Mouse (Mus musculus) B cell, adult 67 days (primary cell): ENCODE results near the gene 4930433I11Rik. TPM values are rescaled to one million over a fixed set of nuclear protein-coding genes. Genes with fewer than 3 reads are reported as not detected.

Experiments
- total RNA-seq, 2 experiments: library from RNA; stranded (reverse); gene quantifications; 4 replicates each; pipeline ENCODE4 v1.2.4; 2023

4930433I11Rik gene
- not detected for total RNA-seq

DNA sequence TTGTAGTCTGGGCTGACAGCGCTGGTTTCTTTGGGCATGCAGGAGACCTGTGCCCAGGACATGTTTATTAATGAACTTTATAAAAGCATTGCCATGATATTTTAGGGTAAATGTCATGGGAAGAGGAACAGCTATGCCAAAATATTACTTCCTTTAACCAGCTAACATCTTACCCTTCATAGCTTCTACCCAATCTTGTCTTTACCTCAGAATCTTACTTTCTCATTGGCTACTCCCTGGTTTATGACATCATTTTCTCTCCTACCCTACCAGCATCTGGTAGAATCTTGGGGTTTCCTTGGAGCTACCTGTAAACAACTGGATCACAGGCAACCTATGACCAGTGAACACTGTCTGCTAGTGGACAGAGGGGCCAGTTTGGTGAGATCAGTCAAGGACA is at the start of gene 4930433I11Rik:
4930433I11Rik (plus strand) TSS at position 301 of the 400 bp plus-strand sequence.

DNA sequence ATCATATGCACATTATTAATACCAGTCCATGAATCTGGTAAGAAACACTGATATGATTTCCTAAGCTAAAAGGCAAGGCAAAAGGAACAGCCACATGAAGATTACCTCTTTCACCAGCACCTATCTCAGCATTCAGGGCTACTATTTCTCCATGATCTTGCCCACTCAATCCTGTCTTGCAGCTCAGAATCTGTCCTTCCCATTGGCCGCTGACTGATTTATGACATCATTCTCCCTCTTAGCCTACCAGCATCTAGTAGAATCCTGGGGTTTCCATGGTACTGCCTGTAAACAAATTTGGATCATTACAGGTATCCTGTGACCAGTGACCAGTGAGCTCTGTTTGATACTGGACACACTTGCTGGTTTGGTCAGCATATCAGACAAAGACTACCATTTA is 45.1 kb downstream of the 4930433I11Rik start, which contains the start of gene Gm4884:
Gm4884 (plus strand) TSS at position 301 of the 400 bp plus-strand sequence.

Other genes starting within 250 kb of the 4930433I11Rik start
- gene Vstm2b, start 89.2 kb upstream of the 4930433I11Rik start, total RNA-seq = not detected
- not detected for gene Gm4884, start 45.2 kb downstream of the 4930433I11Rik start, total RNA-seq
- not detected for gene Gm5592, start 166.3 kb downstream of the 4930433I11Rik start, total RNA-seq